Mouse (Mus musculus) cerebellum, adult 2 months (tissue): Measurements from ENCODE around the gene Smim4.

Experiments used
- CTCF ChIP-seq: fragments of 200-500 bp; IDR thresholded peaks from 2 replicates; pipeline ENCODE4 v1.5.1; 2011; ENCODE audit warnings: low read depth, mild to moderate bottlenecking, control low read depth, low read length, moderate library complexity, borderline replicate concordance; ENCODE audit not compliant: insufficient read depth
- POLR2A ChIP-seq: fragments of 200-500 bp; IDR thresholded peaks from 2 replicates; pipeline ENCODE4 v1.6.1; 2011; ENCODE audit warnings: low read length, control low read depth, borderline replicate concordance; ENCODE audit not compliant: insufficient read depth

- no peak for TF ChIP-seq CTCF
- no peak for TF ChIP-seq POLR2A
These were observed 8.5 kb upstream of the Smim4 start for GRCm38 (mm10) chr14:31137281-31137595.
